ENCODE assay signal across 8 mouse cellular contexts in the genomic region with DNA sequence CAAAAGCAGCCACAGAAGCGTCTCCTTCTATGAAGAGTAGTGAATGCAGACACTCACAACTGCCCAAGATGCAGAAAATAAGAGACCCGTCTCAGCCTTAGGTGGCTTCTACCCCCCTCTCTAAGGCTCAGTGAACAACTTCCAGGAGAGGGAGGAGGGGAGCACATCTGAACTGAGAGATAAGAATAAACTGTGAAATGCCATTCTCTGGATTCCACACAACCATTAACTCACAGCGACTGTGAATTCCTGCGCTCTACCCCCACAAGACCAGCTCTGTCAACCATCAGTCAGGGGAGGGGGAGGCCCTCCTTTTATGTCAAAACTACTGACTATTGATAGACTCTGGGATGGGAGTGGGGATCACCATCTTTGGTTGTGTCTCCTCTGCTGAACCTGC. TPM values are rescaled to one million over a fixed set of nuclear protein-coding genes. Genes with fewer than 3 reads are reported as not detected.
A peak's percentile ranks its signal among the peaks of the same experiment; 100 is the strongest.
DNase-seq lines count a peak whose midpoint lies in the region; ATAC-seq and TF ChIP-seq lines count a peak whose summit lies in the region.

No protein-coding gene starts in this region.

- WGBS in heart, embryonic 12.5 days = 1% methylated on average over 4 of the region's 4 CpGs
- WGBS in lung, embryonic 14.5 days = 5% methylated on average over 4 of the region's 4 CpGs
- 26% methylated on average over 4 of the region's 4 CpGs for WGBS in embryonic facial prominence, embryonic 14.5 days
- WGBS in midbrain, embryonic 16.5 days = 55% methylated on average over 4 of the region's 4 CpGs

- no peak for DNase-seq in heart, adult 9 months (ENCODE audit: low spot score in 2 of 2)
- peak; percentile 79 for DNase-seq in lung, embryonic 14.5 days
- DNase-seq in lung, postnatal 25 days (ENCODE audit: low spot score) = no peak
- peak; percentile 70 for DNase-seq in embryonic facial prominence, embryonic 14.5 days (ENCODE audit: low spot score)
- DNase-seq in layer of hippocampus, adult 2 months (ENCODE audit: low spot score in 2 of 2) = no peak
- DNase-seq in right cerebral cortex, postnatal 25 days = no peak

- no peaks in the 10 kb centered on the region for H3K9me3 ChIP-seq in heart, embryonic 12.5 days (replicated peaks)
- no peaks in the 10 kb centered on the region for H3K9me3 ChIP-seq in lung, embryonic 14.5 days (ENCODE audit: low read depth, low read length)
- H3K9me3 ChIP-seq in embryonic facial prominence, embryonic 14.5 days (ENCODE audit: control insufficient read depth, low read length) = no peaks in the 10 kb centered on the region
- H3K9me3 ChIP-seq in midbrain, embryonic 16.5 days (replicated peaks; ENCODE audit: control insufficient read depth, low read length, poor library complexity, severe bottlenecking) = no peaks in the 10 kb centered on the region

- ATAC-seq in heart, embryonic 12.5 days (ENCODE audit: insufficient number of reproducible peaks, low FRiP score) = peak; percentile 82
- peak; percentile 75 for ATAC-seq in lung, embryonic 14.5 days (ENCODE audit: insufficient read depth)
- ATAC-seq in embryonic facial prominence, embryonic 14.5 days (ENCODE audit: low read depth) = peak; percentile 35; the same call in 1 of the 2 replicates
- 0 out of 2 replicates have a peak, but pooled peaks have one; percentile 12 for ATAC-seq in midbrain, embryonic 16.5 days

- no peak overlapping the region for H3K9ac ChIP-seq in heart, embryonic 12.5 days
- H3K9ac ChIP-seq in lung, embryonic 14.5 days = peak overlapping the region; percentile 1; the same call in 1 of the 2 replicates
- H3K9ac ChIP-seq in embryonic facial prominence, embryonic 14.5 days (ENCODE audit: low read depth, low read length) = no peak overlapping the region
- H3K9ac ChIP-seq in midbrain, embryonic 16.5 days (ENCODE audit: low read depth, low read length) = no peak overlapping the region

- H3K36me3 ChIP-seq in heart, embryonic 12.5 days = no peaks in the 10 kb centered on the region
- no peaks in the 10 kb centered on the region for H3K36me3 ChIP-seq in lung, embryonic 14.5 days (ENCODE audit: insufficient read depth)
- no peaks in the 10 kb centered on the region for H3K36me3 ChIP-seq in embryonic facial prominence, embryonic 14.5 days (ENCODE audit: control insufficient read depth, insufficient read depth, low read length)
- no peaks in the 10 kb centered on the region for H3K36me3 ChIP-seq in midbrain, embryonic 16.5 days (ENCODE audit: control insufficient read depth, insufficient read depth, low read length)

- H3K27me3 ChIP-seq in heart, embryonic 12.5 days (replicated peaks) = no peaks in the 10 kb centered on the region
- H3K27me3 ChIP-seq in lung, embryonic 14.5 days (ENCODE audit: insufficient read depth, low read length) = no peaks in the 10 kb centered on the region
- no peaks in the 10 kb centered on the region for H3K27me3 ChIP-seq in embryonic facial prominence, embryonic 14.5 days (replicated peaks; ENCODE audit: control insufficient read depth, insufficient read depth, low read length)
- no peaks in the 10 kb centered on the region for H3K27me3 ChIP-seq in midbrain, embryonic 16.5 days (ENCODE audit: control insufficient read depth, insufficient read depth, low read depth, low read length)

- H3K4me2 ChIP-seq in heart, embryonic 12.5 days = peak overlapping the region; percentile 38
- peak overlapping the region; percentile 40; the same call in 1 of the 2 replicates for H3K4me2 ChIP-seq in lung, embryonic 14.5 days
- H3K4me2 ChIP-seq in embryonic facial prominence, embryonic 14.5 days (ENCODE audit: low read depth, low read length) = no peak overlapping the region
- H3K4me2 ChIP-seq in midbrain, embryonic 16.5 days (ENCODE audit: low read length) = no peak overlapping the region

- H3K4me3 ChIP-seq in heart, embryonic 12.5 days = no peak overlapping the region
- no peak overlapping the region for H3K4me3 ChIP-seq in lung, embryonic 14.5 days (ENCODE audit: low read depth, low read length)
- H3K4me3 ChIP-seq in embryonic facial prominence, embryonic 14.5 days (ENCODE audit: low read depth, low read length) = no peak overlapping the region
- H3K4me3 ChIP-seq in midbrain, embryonic 16.5 days (ENCODE audit: low read depth, low read length) = no peak overlapping the region
- no peak overlapping the region for H3K4me3 ChIP-seq in layer of hippocampus, adult 2 months

- H3K27ac ChIP-seq in heart, embryonic 12.5 days (ENCODE audit: poor library complexity, severe bottlenecking) = peak overlapping the region; percentile 95
- H3K27ac ChIP-seq in lung, embryonic 14.5 days (ENCODE audit: low read depth) = peak overlapping the region; percentile 90
- peak overlapping the region; percentile 78 for H3K27ac ChIP-seq in embryonic facial prominence, embryonic 14.5 days (replicated peaks; ENCODE audit: low read depth, low read length)
- H3K27ac ChIP-seq in midbrain, embryonic 16.5 days (ENCODE audit: low read length) = peak overlapping the region; percentile 8; the same call in 1 of the 2 replicates
- H3K27ac ChIP-seq in layer of hippocampus, adult 2 months = no peak overlapping the region

- no peak for TF ChIP-seq CTCF in lung, embryonic 14.5 days (IDR thresholded peaks at IDR 0.05; ENCODE audit: low read depth)
- no peak for TF ChIP-seq CTCF in layer of hippocampus, adult 2 months (conservative IDR thresholded peaks at IDR 0.05)

- peaks cover 60% of the 10 kb centered on the region for H3K4me1 ChIP-seq in heart, embryonic 12.5 days (replicated peaks)
- peaks cover 47% of the 10 kb centered on the region for H3K4me1 ChIP-seq in lung, embryonic 14.5 days (ENCODE audit: insufficient read depth)
- H3K4me1 ChIP-seq in embryonic facial prominence, embryonic 14.5 days (ENCODE audit: control insufficient read depth, insufficient read depth, low read length) = peaks cover 46% of the 10 kb centered on the region
- H3K4me1 ChIP-seq in midbrain, embryonic 16.5 days (ENCODE audit: control insufficient read depth, insufficient read depth, low read length) = peaks cover 9% of the 10 kb centered on the region

RNA-seq across cellular contexts. Expression of gene Usp29, which starts 47.3 kb away (rescaled TPM):
- 9.8 and 10.3 TPM in 2 replicates for polyA plus RNA-seq in heart, embryonic 12.5 days (2016; fragmentation: Nextera tagmentation; extraction: Ambion mirVana)
- polyA plus RNA-seq in lung, embryonic 14.5 days (2014; fragmentation: Nextera tagmentation; extraction: Ambion mirVana) = 5.8 and 6.2 TPM in 2 replicates
- polyA plus RNA-seq in embryonic facial prominence, embryonic 14.5 days (2014; fragmentation: Nextera tagmentation; extraction: Ambion mirVana) = 12.2 and 12.7 TPM in 2 replicates
- polyA plus RNA-seq in midbrain, embryonic 16.5 days (2015; fragmentation: Nextera tagmentation; extraction: Ambion mirVana) = 35.8 and 39.8 TPM in 2 replicates
- total RNA-seq in layer of hippocampus, adult 2 months (2021) = 10 to 100 TPM; 29.7 to 31.6 TPM

RNA-seq across cellular contexts. Expression of gene Peg3, which starts 47.5 kb away (rescaled TPM):
- polyA plus RNA-seq in heart, embryonic 12.5 days (2016; fragmentation: Nextera tagmentation; extraction: Ambion mirVana) = 191 and 195 TPM in 2 replicates
- polyA plus RNA-seq in lung, embryonic 14.5 days (2014; fragmentation: Nextera tagmentation; extraction: Ambion mirVana) = 173 and 179 TPM in 2 replicates
- polyA plus RNA-seq in embryonic facial prominence, embryonic 14.5 days (2014; fragmentation: Nextera tagmentation; extraction: Ambion mirVana) = 356 and 388 TPM in 2 replicates
- 103 and 117 TPM in 2 replicates for polyA plus RNA-seq in midbrain, embryonic 16.5 days (2015; fragmentation: Nextera tagmentation; extraction: Ambion mirVana)
- total RNA-seq in layer of hippocampus, adult 2 months (2021) = 100 to 1,000 TPM; 172 to 173 TPM

Comparison
In these comparisons a context has a peak if more than half of its experiments do, and no peak if none do; other contexts are left out.
1. DNase-seq: peak in lung, embryonic 14.5 days (single experiment) and embryonic facial prominence, embryonic 14.5 days (single experiment); none in heart, adult 9 months (0 of 2), lung, postnatal 25 days (single experiment), layer of hippocampus, adult 2 months (0 of 2) and right cerebral cortex, postnatal 25 days (single experiment).
2. ATAC-seq: peak in every context shown above with its lines; median percentile 82 in heart, embryonic 12.5 days; 75 in lung, embryonic 14.5 days; 35 in embryonic facial prominence, embryonic 14.5 days; 12 in midbrain, embryonic 16.5 days.
3. H3K4me2 ChIP-seq: peak in heart, embryonic 12.5 days (single experiment) and lung, embryonic 14.5 days (single experiment); none in embryonic facial prominence, embryonic 14.5 days (single experiment) and midbrain, embryonic 16.5 days (single experiment).